Mouse (Mus musculus) heart, postnatal 0 days (tissue): ENCODE measurements around the gene Olfr223.

Experiments used
- CTCF ChIP-seq: IDR thresholded peaks from 2 replicates; pipeline ENCODE4 v1.5.1; 2016; ENCODE audit warnings: antibody characterized with exemption, control low read depth, low read depth
- EP300 ChIP-seq: IDR thresholded peaks from 2 replicates; pipeline ENCODE4 v1.6.1; 2016; ENCODE audit warnings: antibody characterized with exemption, low read depth

- TF ChIP-seq CTCF (no peak), EP300 (no peak)
These were observed 6.1 kb upstream of the Olfr223 start for GRCm38 (mm10) chr11:59599211-59599610.
